Mouse (Mus musculus) ES-Bruce4 (cell line): ENCODE measurements at regions not wholly inside any gene's neighbourhood (a gene's known extent, or its start where the extent isn't known, plus 50 kb on each side); places are given as distances from the start of the nearest gene placed in this dataset.

Source experiments
- H3K27ac ChIP-seq: 2 replicates; pipeline ENCODE4 v1.5.1; 2012; ENCODE audit warnings: low read length, inconsistent platforms; ENCODE audit not compliant: insufficient read depth
- H3K27me3 ChIP-seq: 2 replicates; pipeline ENCODE4 v1.6.1; 2012; ENCODE audit warnings: mild to moderate bottlenecking, low read length, inconsistent platforms; ENCODE audit not compliant: control insufficient read depth, poor library complexity, insufficient read depth, severe bottlenecking
- H3K36me3 ChIP-seq: 2 replicates; pipeline ENCODE4 v1.6.1; 2012; ENCODE audit warnings: inconsistent platforms, mild to moderate bottlenecking, low read length, moderate library complexity; ENCODE audit not compliant: control insufficient read depth, poor library complexity, insufficient read depth, severe bottlenecking
- H3K4me1 ChIP-seq: one replicate; pipeline ENCODE4 v1.8.1; 2011; ENCODE audit warnings: low read length; ENCODE audit not compliant: control insufficient read depth, insufficient read depth
- H3K4me3 ChIP-seq: 2 replicates; pipeline ENCODE4 v1.5.1; 2011; ENCODE audit warnings: low read depth, mild to moderate bottlenecking, low read length
- H3K9ac ChIP-seq: 2 replicates; pipeline ENCODE4 v1.6.1; 2012; ENCODE audit warnings: low read depth, mild to moderate bottlenecking, inconsistent platforms; ENCODE audit not compliant: poor library complexity, severe bottlenecking
- H3K9me3 ChIP-seq: replicated peaks from 2 replicates; pipeline ENCODE4 v1.6.1; 2012; ENCODE audit warnings: mild to moderate bottlenecking, low read length, inconsistent platforms; ENCODE audit not compliant: control insufficient read depth, poor library complexity, insufficient read depth, severe bottlenecking
- CTCF ChIP-seq: IDR thresholded peaks from one replicate; pipeline ENCODE4 v1.8.1; 2011; ENCODE audit warnings: low read depth, low read length
- EP300 ChIP-seq: IDR thresholded peaks from 2 replicates; pipeline ENCODE4 v1.6.1; 2011; ENCODE audit warnings: low read depth, low read length; ENCODE audit not compliant: insufficient read depth
- POLR2A ChIP-seq: IDR thresholded peaks from one replicate; pipeline ENCODE4 v1.8.1; 2011; ENCODE audit warnings: low read length; ENCODE audit not compliant: insufficient read depth

DNA sequence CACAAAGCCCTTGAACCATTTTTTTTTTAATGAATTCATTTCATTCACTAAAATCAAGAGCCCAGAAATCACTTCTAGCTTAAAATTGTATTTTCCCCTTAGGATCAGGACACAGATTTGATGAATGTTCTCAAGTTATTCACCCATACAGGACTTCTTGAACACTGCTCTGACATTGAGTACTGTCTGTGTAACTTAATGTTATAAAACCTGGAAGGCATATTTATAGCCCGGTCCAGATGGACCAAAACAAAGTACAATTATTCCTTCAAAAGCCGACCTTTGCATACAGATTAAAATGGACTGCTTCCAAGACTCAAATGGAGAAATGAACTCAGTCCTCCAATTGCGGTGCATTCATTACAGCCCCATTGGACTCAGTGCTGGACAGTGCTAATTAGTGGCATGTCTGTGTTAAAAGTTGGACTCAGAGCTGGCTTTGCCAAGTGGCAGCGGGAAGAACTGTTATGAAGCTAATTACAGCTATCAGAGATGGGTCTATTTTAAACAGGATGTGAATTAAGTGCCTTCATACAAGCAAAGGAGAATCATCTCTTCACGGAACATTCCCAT is 1499.2 kb upstream of the Slc10a2 start:
- H3K9ac ChIP-seq = no peak overlapping the region
- H3K4me1 ChIP-seq = peaks cover 3% of the 10 kb centered on the region
- H3K9me3 ChIP-seq = no peaks in the 10 kb centered on the region
- no peak for TF ChIP-seq CTCF
- TF ChIP-seq POLR2A = no peak
- no peak for TF ChIP-seq EP300
- H3K27ac ChIP-seq = no peak overlapping the region
- H3K36me3 ChIP-seq = no peaks in the 10 kb centered on the region
- no peaks in the 10 kb centered on the region for H3K27me3 ChIP-seq
- no peak overlapping the region for H3K4me3 ChIP-seq

DNA sequence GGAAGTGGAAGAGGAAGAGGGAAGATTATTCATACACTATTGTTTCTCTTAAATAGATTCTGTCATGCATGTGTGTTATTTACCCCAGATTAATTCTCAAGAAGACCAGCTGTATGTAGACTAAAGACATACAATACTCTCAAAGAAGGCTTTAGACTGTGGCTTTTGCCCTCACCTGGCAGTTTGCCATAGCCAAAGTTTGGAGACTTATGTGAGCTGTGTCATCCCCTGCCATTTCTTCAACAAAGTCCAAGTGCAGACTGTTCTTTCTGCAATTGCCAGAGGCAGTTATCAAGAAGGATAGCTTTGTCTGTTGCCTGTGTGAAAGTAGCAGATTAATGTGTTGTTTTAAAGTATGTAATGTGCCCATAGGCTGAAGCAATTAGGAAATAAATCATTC is 1485.0 kb upstream of the Slc10a2 start:
- H3K4me3 ChIP-seq = no peak overlapping the region
- H3K36me3 ChIP-seq = no peaks in the 10 kb centered on the region
- no peaks in the 10 kb centered on the region for H3K4me1 ChIP-seq
- no peaks in the 10 kb centered on the region; the same call in 1 of the 2 replicates for H3K27me3 ChIP-seq
- no peak overlapping the region for H3K27ac ChIP-seq
- no peak overlapping the region for H3K9ac ChIP-seq
- TF ChIP-seq EP300 = no peak
- no peak for TF ChIP-seq POLR2A
- TF ChIP-seq CTCF = no peak
- no peaks in the 10 kb centered on the region for H3K9me3 ChIP-seq

DNA sequence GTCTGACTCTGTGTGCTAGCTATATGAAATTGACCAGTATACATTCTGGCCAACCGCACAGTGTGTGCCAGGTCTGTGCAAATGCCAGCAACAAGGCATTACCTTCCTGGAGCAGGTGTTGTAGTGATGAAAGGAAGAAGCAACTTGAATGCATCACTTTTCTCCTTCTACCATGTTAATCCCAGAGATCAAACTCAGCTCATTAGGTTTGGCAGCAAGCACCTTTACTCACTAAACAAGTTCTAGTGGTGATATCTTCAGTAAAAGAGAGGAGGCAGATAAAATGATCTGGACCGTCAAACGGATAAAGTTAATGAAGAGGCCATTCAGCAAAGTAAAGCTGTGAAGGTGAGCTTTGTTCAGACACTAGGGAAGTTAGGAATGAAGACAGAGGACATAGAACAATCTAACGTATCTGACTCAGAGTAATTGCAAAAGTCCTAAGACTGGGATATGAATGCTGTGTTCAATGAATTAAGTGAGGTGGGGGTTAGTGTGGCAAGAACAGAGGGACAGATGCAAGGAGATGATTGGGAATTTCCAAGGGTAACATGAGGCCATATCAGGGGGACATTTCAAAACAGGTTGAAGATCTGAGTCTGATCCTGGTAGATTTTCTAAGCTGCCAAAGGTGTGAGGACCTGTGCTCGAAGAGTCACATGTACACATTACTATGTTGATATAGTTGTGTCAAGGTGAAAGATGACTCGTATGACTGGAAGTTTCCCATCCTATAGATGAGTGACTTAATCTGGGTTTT is 1478.4 kb upstream of the Slc10a2 start:
- H3K4me1 ChIP-seq = no peaks in the 10 kb centered on the region
- no peak for TF ChIP-seq CTCF
- no peak for TF ChIP-seq EP300
- TF ChIP-seq POLR2A = no peak
- peaks cover 1% of the 10 kb centered on the region; the same call in 1 of the 2 replicates for H3K27me3 ChIP-seq
- no peaks in the 10 kb centered on the region for H3K9me3 ChIP-seq
- no peak overlapping the region for H3K9ac ChIP-seq
- H3K36me3 ChIP-seq = no peaks in the 10 kb centered on the region
- no peak overlapping the region for H3K27ac ChIP-seq
- no peak overlapping the region for H3K4me3 ChIP-seq

DNA sequence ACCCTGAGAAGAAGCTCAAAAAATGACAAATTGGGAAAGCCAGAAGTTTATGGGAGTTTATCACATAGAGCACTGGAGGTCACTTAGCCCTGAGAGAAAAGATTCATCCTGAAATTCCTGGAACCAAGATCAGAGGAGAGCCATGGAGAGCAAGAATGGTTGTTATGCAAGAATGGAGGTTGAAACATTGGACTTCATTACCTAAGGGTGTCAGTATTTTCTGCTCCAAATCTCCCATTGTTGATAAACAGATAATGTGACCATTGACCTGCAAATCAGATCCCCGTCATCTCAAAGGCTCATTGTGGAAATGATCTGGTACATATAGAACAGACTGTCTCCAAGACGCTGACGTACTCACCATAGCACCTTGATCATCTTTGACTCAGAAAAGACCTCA is 1477.6 kb upstream of the Slc10a2 start:
- Histone ChIP-seq H3K4me3 (no peak overlapping the region), H3K9me3 (no peaks in the 10 kb centered on the region), H3K36me3 (no peaks in the 10 kb centered on the region), H3K9ac (no peak overlapping the region), H3K27me3 (peaks cover 1% of the 10 kb centered on the region; the same call in 1 of the 2 replicates), H3K4me1 (no peaks in the 10 kb centered on the region), H3K27ac (no peak overlapping the region)
- TF ChIP-seq POLR2A (no peak), EP300 (no peak), CTCF (no peak)

DNA sequence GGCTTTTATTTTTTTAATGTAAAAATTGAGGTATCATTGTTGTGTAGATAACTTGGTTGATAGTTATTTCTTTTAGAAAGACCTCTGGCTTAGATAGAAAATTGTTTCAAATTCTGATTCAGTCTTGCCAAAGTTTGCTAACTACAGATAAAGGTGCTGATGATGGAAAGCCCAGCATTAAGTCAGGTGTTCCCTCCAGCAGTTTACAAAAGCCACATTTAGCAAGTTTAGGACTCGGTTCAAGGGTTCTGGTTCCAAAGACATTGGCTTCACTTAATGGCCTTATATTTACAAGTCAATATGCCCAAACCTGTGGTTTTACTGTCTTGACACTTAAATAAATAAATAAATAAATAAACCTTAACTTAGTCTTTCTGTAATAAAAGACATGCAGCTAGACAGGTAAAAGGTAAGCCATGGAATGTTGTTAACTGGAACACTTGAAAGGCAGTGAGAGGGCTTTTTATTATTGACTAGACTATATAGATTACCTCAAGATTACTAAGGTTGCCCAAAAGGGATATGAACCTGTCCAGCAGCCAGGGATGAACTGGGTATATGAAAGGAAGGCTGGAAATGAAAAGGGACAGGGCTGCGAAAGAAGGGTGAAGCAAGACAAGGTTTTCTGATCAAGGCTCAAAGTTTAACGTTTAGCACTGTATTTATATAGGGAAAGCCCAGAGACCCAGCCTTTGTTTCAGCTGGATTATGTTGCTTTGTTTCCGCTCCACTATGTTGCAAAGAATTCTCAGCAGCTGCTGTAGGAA is 1472.9 kb upstream of the Slc10a2 start:
- Histone ChIP-seq H3K4me3 (no peak overlapping the region), H3K9me3 (no peaks in the 10 kb centered on the region), H3K36me3 (no peaks in the 10 kb centered on the region), H3K27ac (no peak overlapping the region), H3K9ac (no peak overlapping the region), H3K27me3 (no peaks in the 10 kb centered on the region), H3K4me1 (no peaks in the 10 kb centered on the region)
- TF ChIP-seq CTCF = no peak

DNA sequence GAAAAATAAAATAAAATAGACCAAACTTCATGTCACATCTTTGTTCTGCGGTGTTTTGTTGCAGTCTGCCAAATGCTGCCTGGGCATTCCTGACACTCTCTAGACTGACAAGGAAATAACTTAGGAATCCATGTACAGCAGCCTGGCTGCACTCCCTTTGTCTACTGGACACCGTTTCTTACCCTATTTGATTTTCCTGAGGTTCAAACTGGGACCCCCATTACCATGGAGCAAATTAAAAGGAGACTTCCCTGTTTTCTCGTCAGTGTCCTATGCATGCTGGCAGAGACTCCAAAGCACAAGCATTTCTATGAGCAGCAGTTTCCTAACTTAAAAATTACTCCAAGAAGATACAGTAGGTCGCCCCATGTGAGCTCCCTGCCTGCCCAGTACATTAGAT is 1470.1 kb upstream of the Slc10a2 start:
- no peaks in the 10 kb centered on the region for H3K4me1 ChIP-seq
- H3K27ac ChIP-seq = no peak overlapping the region
- no peaks in the 10 kb centered on the region for H3K36me3 ChIP-seq
- no peak overlapping the region for H3K9ac ChIP-seq
- no peak overlapping the region for H3K4me3 ChIP-seq
- no peaks in the 10 kb centered on the region for H3K27me3 ChIP-seq
- H3K9me3 ChIP-seq = no peaks in the 10 kb centered on the region
- no peak for TF ChIP-seq POLR2A
- TF ChIP-seq CTCF = no peak
- TF ChIP-seq EP300 = no peak
